Mouse (Mus musculus) hindbrain, embryonic 13.5 days (tissue): Measurements from ENCODE around the gene Jmjd1c. TPM values are rescaled to one million over a fixed set of nuclear protein-coding genes. Genes with fewer than 3 reads are reported as not detected.
A peak's percentile ranks its signal among the peaks of the same experiment; 100 is the strongest.

ENCODE experiments used
- ATAC-seq: fragments of 200-750 bp; cut with Nextera tagmentation; 2 replicates; pipeline ENCODE4 v1.8.0; 2017; ENCODE audit warnings: moderate TSS enrichment; ENCODE audit not compliant: low FRiP score
- H3K27ac ChIP-seq: fragments of 300-500 bp; sonication (generic); 2 replicates; pipeline ENCODE4 v1.5.1; 2015; ENCODE audit warnings: inconsistent platforms, mild to moderate bottlenecking, moderate library complexity
- H3K27me3 ChIP-seq: fragments of 300-500 bp; sonication (generic); 2 replicates; pipeline ENCODE4 v1.6.1; 2015; ENCODE audit warnings: mild to moderate bottlenecking, inconsistent platforms
- H3K36me3 ChIP-seq: fragments of 300-500 bp; sonication (generic); 2 replicates; pipeline ENCODE4 v1.6.1; 2015; ENCODE audit warnings: mild to moderate bottlenecking, inconsistent platforms
- H3K4me1 ChIP-seq: fragments of 300-500 bp; sonication (generic); replicated peaks from 2 replicates; pipeline ENCODE4 v1.6.1; 2015; ENCODE audit warnings: inconsistent platforms
- H3K4me2 ChIP-seq: fragments of 300-500 bp; sonication (generic); 2 replicates; pipeline ENCODE4 v1.6.1; 2015; ENCODE audit warnings: inconsistent platforms, mild to moderate bottlenecking, moderate library complexity
- H3K4me3 ChIP-seq: fragments of 300-500 bp; sonication (generic); 2 replicates; pipeline ENCODE4 v1.5.1; 2015; ENCODE audit warnings: mild to moderate bottlenecking, inconsistent platforms
- H3K9ac ChIP-seq: fragments of 300-500 bp; sonication (generic); 2 replicates; pipeline ENCODE4 v1.6.1; 2015; ENCODE audit warnings: mild to moderate bottlenecking, inconsistent platforms
- H3K9me3 ChIP-seq: fragments of 300-500 bp; sonication (generic); 2 replicates; pipeline ENCODE4 v1.6.1; 2016; ENCODE audit warnings: inconsistent platforms
- WGBS: fragments of 180-500 bp; shearing (Covaris S2); methylation state at CpG from one replicate; pipeline ENCODE4 v1.1.7; 2015; 5-methylcytosine and 5-hydroxymethylcytosine counted together
- polyA plus RNA-seq: library from polyadenylated mRNA; unstranded; fragments of >200 nt; fragmentation: Nextera tagmentation; extraction: Ambion mirVana; gene quantifications from 2 replicates; pipeline ENCODE4 v1.2.1, GENCODE M21; 2015

Jmjd1c gene
- polyA plus RNA-seq, 1 experiment from 2014 or later, result 50.3 TPM

DNA sequence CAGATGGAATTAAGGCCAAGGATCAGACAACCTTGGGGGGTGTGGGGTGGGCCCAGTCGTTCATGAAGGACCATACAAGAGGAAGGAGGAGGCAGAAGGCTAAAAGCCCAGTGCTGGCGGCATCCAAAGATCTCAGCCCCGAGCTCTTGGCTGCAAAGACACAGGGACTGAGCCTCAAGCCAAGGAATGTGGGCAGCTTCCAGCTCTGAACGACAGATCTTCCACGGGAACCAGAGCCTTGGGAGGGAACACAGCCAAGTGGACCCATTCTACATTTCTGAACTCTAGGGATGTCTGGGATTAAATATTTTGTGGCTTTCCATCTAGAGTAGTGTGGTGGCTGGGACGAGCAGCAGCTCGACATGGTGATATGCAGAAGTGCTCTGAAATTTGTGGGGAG is 37.6 kb upstream of the Jmjd1c start:
- 0 out of 2 replicates have a peak, but pooled peaks have one; percentile 19 for ATAC-seq
- Histone ChIP-seq H3K4me2 (no peak overlapping the region), H3K4me1 (peaks cover 39% of the 10 kb centered on the region), H3K27me3 (no peaks in the 10 kb centered on the region), H3K4me3 (no peak overlapping the region), H3K9me3 (no peaks in the 10 kb centered on the region), H3K36me3 (no peaks in the 10 kb centered on the region), H3K9ac (no peak overlapping the region), H3K27ac (peak overlapping the region; percentile 42)
- 72% methylated on average over 7 of the region's 7 CpGs for WGBS

DNA sequence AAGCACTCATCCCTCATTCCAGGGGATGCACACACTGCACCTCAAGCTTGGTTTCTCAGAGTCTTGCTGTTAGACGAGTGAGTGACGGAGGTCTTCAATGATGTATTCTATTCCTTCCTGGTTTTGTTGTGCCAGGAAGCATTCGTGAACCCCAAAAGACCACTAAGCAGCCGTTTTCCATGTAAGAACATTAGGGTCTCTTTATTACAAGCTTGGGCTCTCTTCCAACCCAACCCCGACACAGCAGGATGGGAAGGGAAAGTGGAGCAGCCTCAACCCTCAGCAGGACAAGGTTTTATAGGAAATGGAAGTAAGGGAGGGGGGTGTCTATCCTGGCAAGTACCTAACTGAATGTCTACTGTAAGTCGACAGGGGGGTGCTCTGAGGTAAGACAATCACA is 37.2 kb upstream of the Jmjd1c start:
- Histone ChIP-seq H3K36me3 (no peaks in the 10 kb centered on the region), H3K9ac (no peak overlapping the region), H3K4me3 (no peak overlapping the region), H3K4me1 (peaks cover 35% of the 10 kb centered on the region), H3K9me3 (no peaks in the 10 kb centered on the region), H3K27me3 (no peaks in the 10 kb centered on the region), H3K4me2 (no peak overlapping the region), H3K27ac (peak overlapping the region; percentile 5)
- ATAC-seq, result 0 out of 2 replicates have a peak, but pooled peaks have one; percentile 21
- WGBS, result 67% methylated on average over 6 of the region's 6 CpGs

DNA sequence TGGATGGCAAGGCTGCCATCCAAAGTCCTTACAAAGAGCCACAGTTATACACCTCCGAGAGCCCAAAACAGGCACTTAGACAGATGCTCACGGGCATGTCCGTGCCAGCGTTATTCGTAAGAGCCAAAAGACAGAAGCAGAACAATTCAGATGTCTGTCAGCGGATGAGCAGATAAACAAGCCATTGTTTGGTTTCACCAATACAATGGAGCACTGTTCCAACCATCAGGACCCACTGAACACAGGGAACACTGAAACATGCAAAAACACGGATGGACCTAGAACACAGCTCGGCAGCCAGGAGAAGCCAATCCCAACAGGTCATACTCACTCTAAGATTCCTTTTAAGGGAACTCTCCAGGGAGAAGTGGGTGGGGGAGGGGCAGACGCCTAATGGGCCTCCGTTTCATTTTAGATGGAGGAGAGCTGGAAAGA is 34.5 kb upstream of the Jmjd1c start:
- ATAC-seq, result no peak
- Histone ChIP-seq H3K36me3 (no peaks in the 10 kb centered on the region), H3K4me2 (peak overlapping the region; percentile 16), H3K4me3 (no peak overlapping the region), H3K27ac (peak overlapping the region; percentile 78), H3K9ac (0 out of 2 replicates have a peak overlapping the region, but pooled peaks have one; percentile 35), H3K4me1 (peaks cover 37% of the 10 kb centered on the region), H3K9me3 (no peaks in the 10 kb centered on the region), H3K27me3 (no peaks in the 10 kb centered on the region)
- WGBS, result 21% methylated on average over 10 of the region's 10 CpGs

DNA sequence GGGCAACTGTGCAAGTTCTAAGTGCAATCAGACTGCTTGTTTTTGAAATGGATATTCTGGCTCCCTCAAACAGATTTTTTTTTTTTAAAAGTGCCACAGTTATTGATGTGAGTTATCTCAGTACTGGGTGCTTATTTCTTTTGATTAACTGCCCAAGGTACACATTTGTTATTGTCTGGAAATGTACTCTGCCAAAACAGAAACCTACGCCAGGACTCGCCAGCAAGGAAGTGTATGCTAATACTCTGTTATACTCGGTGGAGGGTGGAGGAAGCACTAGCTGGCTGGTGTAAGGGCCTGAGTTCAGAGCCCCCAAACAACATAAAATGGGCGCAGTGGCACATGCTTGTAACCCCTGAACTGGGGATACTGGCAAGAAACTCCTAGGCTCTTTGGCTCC is 34.1 kb upstream of the Jmjd1c start:
- Histone ChIP-seq H3K9me3 (no peaks in the 10 kb centered on the region), H3K4me2 (peak overlapping the region; percentile 16), H3K27me3 (no peaks in the 10 kb centered on the region), H3K4me3 (no peak overlapping the region), H3K27ac (peak overlapping the region; percentile 78), H3K36me3 (no peaks in the 10 kb centered on the region), H3K9ac (peak overlapping the region; percentile 35; the same call in 1 of the 2 replicates), H3K4me1 (peaks cover 36% of the 10 kb centered on the region)
- WGBS, result 53% methylated on average over 4 of the region's 4 CpGs
- no peak for ATAC-seq

DNA sequence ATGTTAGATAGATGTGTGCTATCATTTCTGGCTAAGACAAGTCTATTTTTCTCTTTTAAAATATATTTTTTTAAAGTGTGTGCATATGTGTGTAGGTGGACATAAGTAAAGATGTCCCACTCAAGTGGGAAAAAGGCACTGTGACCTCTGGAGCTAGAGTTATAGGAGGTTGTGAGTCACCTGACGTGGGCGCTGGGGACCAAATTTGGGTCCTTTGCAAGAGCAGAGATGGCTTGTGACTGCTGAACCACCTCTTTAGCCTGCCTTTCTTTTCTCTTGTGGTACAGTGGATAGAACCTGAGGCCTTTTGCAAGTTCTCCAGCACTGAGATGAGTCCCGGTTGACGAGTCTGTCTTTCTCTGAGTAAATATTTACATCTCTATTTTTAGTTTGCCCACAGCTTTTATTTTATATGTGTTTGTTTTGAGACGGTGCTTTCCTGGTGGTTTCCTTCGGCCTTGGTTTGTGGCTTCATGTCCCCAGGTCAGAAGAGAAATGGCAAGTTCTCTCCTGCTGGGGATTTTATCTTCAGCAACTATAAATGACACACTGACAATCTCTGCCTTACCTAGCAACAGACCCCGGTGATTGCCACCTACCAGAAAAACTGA is 30.5 kb upstream of the Jmjd1c start:
- Histone ChIP-seq H3K27ac (peak overlapping the region; percentile 71), H3K9me3 (no peaks in the 10 kb centered on the region), H3K4me2 (no peak overlapping the region), H3K36me3 (no peaks in the 10 kb centered on the region; the same call in 1 of the 2 replicates), H3K9ac (no peak overlapping the region), H3K4me1 (peaks cover 28% of the 10 kb centered on the region), H3K4me3 (no peak overlapping the region), H3K27me3 (no peaks in the 10 kb centered on the region)
- peak; percentile 2; the same call in 1 of the 2 replicates for ATAC-seq
- 76% methylated on average over 7 of the region's 7 CpGs for WGBS

DNA sequence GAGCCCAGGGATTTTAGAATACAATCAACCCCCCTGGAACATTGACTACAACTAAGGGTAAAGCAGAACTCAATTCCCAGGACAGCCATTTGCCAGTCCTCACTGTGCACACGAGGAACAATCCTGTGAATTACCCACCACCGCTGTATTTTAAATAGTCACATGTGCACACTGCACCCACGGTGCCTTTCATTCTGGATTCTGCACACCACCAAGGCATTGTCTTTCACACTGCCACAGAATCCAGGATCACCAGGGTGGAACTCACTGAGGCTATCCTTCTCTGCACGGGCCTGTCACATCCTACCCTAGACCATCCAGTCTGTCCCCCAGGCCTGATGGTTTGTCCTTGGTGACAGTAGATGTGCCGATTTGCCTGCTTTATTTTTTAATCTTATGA is 30.0 kb upstream of the Jmjd1c start:
- no peak overlapping the region for H3K4me3 ChIP-seq
- no peaks in the 10 kb centered on the region; the same call in 1 of the 2 replicates for H3K36me3 ChIP-seq
- H3K9ac ChIP-seq, result no peak overlapping the region
- WGBS, result 21% methylated on average over 5 of the region's 5 CpGs
- H3K27me3 ChIP-seq, result no peaks in the 10 kb centered on the region
- peak overlapping the region; percentile 71 for H3K27ac ChIP-seq
- H3K9me3 ChIP-seq, result no peaks in the 10 kb centered on the region
- no peak overlapping the region for H3K4me2 ChIP-seq
- ATAC-seq, result peak; percentile 21; the same call in 1 of the 2 replicates
- peaks cover 28% of the 10 kb centered on the region for H3K4me1 ChIP-seq

DNA sequence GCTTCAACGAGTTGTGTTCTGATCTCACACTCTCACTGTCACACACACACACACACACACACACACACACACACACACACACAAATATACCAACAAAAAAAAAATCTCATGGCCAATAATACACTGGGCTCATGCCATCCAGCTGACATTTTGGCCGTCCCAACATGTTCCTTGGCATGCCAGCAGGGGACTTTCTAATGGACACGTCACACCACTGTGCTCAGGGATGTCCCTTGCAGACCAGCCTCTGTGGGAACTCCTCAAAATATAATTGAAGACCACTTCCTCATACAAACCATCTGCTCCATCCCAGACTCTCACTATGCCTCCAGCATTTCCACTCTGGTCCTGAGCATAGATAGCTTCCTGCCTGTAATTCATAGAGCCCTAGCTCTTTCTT is 29.5 kb upstream of the Jmjd1c start:
- Histone ChIP-seq H3K9ac (no peak overlapping the region), H3K27ac (peak overlapping the region; percentile 71), H3K4me1 (peaks cover 23% of the 10 kb centered on the region), H3K27me3 (no peaks in the 10 kb centered on the region), H3K36me3 (no peaks in the 10 kb centered on the region; the same call in 1 of the 2 replicates), H3K9me3 (no peaks in the 10 kb centered on the region), H3K4me2 (no peak overlapping the region), H3K4me3 (no peak overlapping the region)
- 51% methylated on average over 3 of the region's 3 CpGs for WGBS
- ATAC-seq, result 0 out of 2 replicates have a peak, but pooled peaks have one; percentile 26

DNA sequence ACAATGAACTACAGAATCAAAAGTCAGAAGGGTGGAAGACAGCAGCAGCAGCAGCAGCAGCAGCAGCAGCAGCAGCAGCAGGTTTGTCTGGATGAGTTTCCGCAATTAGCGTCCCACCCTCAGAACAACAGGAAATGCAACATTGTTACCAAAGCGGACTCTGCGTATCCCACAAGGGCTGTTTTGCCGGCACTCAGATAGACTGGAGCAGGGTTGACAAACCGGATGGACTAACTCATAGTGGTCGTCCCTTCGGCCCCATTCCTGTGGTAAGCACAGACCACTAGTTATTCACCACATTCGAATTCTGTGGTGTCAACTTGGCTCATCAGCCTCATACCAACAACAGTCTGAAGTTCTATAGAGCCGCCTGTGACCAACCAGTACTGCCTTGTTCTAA is 26.9 kb upstream of the Jmjd1c start:
- WGBS, result 96% methylated on average over 10 of the region's 10 CpGs
- Histone ChIP-seq H3K9me3 (no peaks in the 10 kb centered on the region), H3K4me1 (peaks cover 14% of the 10 kb centered on the region), H3K4me3 (no peak overlapping the region), H3K27ac (no peak overlapping the region), H3K9ac (no peak overlapping the region), H3K27me3 (no peaks in the 10 kb centered on the region), H3K4me2 (no peak overlapping the region), H3K36me3 (no peaks in the 10 kb centered on the region; the same call in 1 of the 2 replicates)
- ATAC-seq, result no peak

DNA sequence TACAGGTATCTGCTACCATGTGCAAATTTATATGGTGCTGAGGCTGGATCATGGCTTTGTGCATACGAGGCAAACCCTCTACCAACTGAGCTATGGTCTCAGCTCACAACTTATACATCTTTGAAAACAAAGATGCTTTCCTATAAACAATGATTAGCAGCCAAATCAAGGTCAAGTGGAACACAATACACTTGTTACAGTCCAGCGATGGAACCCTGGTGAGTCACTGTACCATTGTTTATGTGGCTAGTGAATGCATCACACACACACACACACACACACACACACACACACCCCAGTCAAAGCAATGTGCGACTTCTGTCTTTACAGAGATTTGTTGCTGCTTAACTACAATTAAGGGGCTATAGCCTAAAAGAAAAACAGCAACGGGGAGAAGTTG is 24.5 kb upstream of the Jmjd1c start:
- WGBS, result 80% methylated on average over 4 of the region's 4 CpGs
- Histone ChIP-seq H3K27ac (no peak overlapping the region), H3K9me3 (no peaks in the 10 kb centered on the region), H3K36me3 (no peaks in the 10 kb centered on the region; the same call in 1 of the 2 replicates), H3K4me3 (no peak overlapping the region), H3K9ac (no peak overlapping the region), H3K27me3 (no peaks in the 10 kb centered on the region), H3K4me1 (peaks cover 9% of the 10 kb centered on the region), H3K4me2 (no peak overlapping the region)
- ATAC-seq, result no peak

DNA sequence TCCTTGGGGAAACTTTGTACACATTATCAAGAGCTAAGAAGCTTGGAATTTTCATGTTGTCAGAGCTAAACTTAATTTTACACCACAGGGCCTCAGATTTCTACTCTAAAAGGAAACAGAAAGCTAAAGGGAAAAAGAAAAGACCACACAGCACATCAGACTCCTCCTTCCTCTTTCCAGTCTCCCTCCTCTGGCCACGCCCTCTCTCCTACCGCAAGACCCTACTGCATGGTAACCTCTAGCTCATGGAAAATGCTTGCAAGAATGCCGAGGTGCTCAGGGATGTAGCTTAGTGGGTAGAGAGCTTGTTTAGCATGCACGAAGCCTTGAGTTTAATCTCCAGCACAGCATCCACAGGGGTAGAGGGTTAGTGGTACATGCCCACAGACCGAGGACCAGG is 24.0 kb upstream of the Jmjd1c start:
- ATAC-seq, result no peak
- H3K27ac ChIP-seq, result no peak overlapping the region

DNA sequence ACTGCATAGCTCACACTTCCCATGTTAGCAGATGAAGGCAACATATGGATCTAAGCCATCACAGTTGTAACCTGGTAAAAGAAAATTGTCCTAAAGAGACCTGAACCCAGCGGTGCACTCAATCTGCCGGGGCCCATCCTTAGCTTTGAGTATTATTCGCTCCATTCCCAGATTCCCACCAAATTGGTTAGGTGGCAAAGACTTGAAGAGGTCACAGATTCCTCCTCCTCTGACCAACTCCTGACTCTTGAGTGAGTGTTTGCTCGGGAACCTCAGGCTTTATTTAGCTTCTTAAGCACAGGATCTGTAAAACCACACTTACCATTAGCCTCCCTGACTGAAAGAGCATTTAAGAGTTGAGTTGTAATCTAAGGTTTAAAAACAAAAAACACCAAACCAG is 23.3 kb upstream of the Jmjd1c start:
- H3K4me2 ChIP-seq, result no peak overlapping the region
- H3K36me3 ChIP-seq, result no peaks in the 10 kb centered on the region; the same call in 1 of the 2 replicates
- no peaks in the 10 kb centered on the region for H3K27me3 ChIP-seq
- H3K4me1 ChIP-seq, result peaks cover 14% of the 10 kb centered on the region
- no peak overlapping the region for H3K9ac ChIP-seq
- no peak for ATAC-seq
- WGBS, result 95% methylated on average over 4 of the region's 4 CpGs
- H3K9me3 ChIP-seq, result no peaks in the 10 kb centered on the region
- H3K27ac ChIP-seq, result no peak overlapping the region
- no peak overlapping the region for H3K4me3 ChIP-seq

More for the DNA sequence above, 24.0 kb upstream of the Jmjd1c start:
- Histone ChIP-seq H3K27me3 (no peaks in the 10 kb centered on the region), H3K9ac (no peak overlapping the region), H3K36me3 (no peaks in the 10 kb centered on the region; the same call in 1 of the 2 replicates), H3K4me1 (peaks cover 12% of the 10 kb centered on the region), H3K9me3 (no peaks in the 10 kb centered on the region), H3K4me2 (no peak overlapping the region), H3K4me3 (no peak overlapping the region)
- WGBS, result 89% methylated on average over 5 of the region's 5 CpGs

DNA sequence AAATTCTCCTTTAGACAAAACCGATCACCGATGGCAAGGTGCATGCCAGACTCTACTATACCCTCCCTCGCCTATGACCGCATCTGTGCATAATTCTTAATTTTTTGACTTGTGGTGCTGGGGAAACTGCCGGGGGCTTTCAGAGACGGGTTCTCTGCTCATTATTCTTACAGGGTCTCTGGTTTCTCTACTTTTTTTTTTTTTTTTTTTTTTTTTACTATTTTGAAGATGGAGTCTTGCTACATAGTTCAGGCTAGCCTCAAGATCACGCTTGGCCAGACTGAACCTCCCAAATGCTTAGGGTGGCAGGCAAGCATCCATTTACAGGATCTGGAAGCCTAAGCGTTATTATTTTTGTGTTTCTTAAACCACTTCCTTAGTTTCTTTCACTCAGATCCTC is 22.3 kb upstream of the Jmjd1c start:
- no peaks in the 10 kb centered on the region for H3K9me3 ChIP-seq
- 97% methylated on average over 8 of the region's 8 CpGs for WGBS
- H3K27ac ChIP-seq, result no peak overlapping the region
- no peaks in the 10 kb centered on the region; the same call in 1 of the 2 replicates for H3K36me3 ChIP-seq
- H3K4me2 ChIP-seq, result no peak overlapping the region
- no peaks in the 10 kb centered on the region for H3K27me3 ChIP-seq
- no peak overlapping the region for H3K4me3 ChIP-seq
- no peak for ATAC-seq
- no peak overlapping the region for H3K9ac ChIP-seq
- peaks cover 14% of the 10 kb centered on the region for H3K4me1 ChIP-seq
